Mouse (Mus musculus) layer of hippocampus, postnatal 14 days (tissue): Measurements from ENCODE around the gene Glt8d2. TPM values are rescaled to one million over a fixed set of nuclear protein-coding genes. Genes with fewer than 3 reads are reported as not detected.
"Not testable (repeated sequence)": the region's sequence is repeated elsewhere in the genome, so short reads cannot be mapped to it uniquely, and the experiment has no call there.

ENCODE experiments used
- DNase-seq, 2 experiments: peaks; one replicate each; pipeline ENCODE4 v3.0.0; 2021 to 2022; ENCODE audit warnings: low spot score in 2 of 2, mixed read lengths in 1 of 2
- total RNA-seq, 2 experiments: library from RNA; stranded (reverse); gene quantifications; 2 replicates each; pipeline ENCODE4 v1.2.3; 2021

Gene Glt8d2
- total RNA-seq, 2 experiments from 2014 or later: 6.8 to 7.2 TPM

- DNase-seq: no peak
Measured at GRCm38 (mm10) chr10:82647205-82647811, 43.1 kb downstream of the Glt8d2 start.

- DNase-seq: no peak
Measured at GRCm38 (mm10) chr10:82646083-82646482, 44.4 kb downstream of the Glt8d2 start.

- DNase-seq: no peak
Measured at GRCm38 (mm10) chr10:82641481-82641880, 49.0 kb downstream of the Glt8d2 start.

- DNase-seq: no peak
Measured at GRCm38 (mm10) chr10:82639032-82639698, 51.3 kb downstream of the Glt8d2 start.

GRCm38 (mm10) chr10:82636321-82636720 is 54.1 kb downstream of the Glt8d2 start:
- no peak for DNase-seq

- DNase-seq: no peak
Measured at GRCm38 (mm10) chr10:82634348-82634747, 56.1 kb downstream of the Glt8d2 start.

- no peak for DNase-seq
Measured at GRCm38 (mm10) chr10:82632496-82633280, 57.8 kb downstream of the Glt8d2 start.

- no peak for DNase-seq
Measured at GRCm38 (mm10) chr10:82631133-82631532, 59.3 kb downstream of the Glt8d2 start.

- no peak for DNase-seq
Measured at GRCm38 (mm10) chr10:82630497-82630896, 60.0 kb downstream of the Glt8d2 start.

- peak; percentile 88 to 90 for DNase-seq
Measured at GRCm38 (mm10) chr10:82629586-82630255, 60.7 kb downstream of the Glt8d2 start, which contains the start of gene Tdg. Gene Tdg, plus strand, starts transcription at chr10:82629828.

- DNase-seq: peak in 1 of 2 experiments; percentile 28
Measured at GRCm38 (mm10) chr10:82629111-82629585, 61.3 kb downstream of the Glt8d2 start.

GRCm38 (mm10) chr10:82623553-82623932 is 66.9 kb downstream of the Glt8d2 start:
- not testable (repeated sequence) for DNase-seq

GRCm38 (mm10) chr10:82622671-82623552 is 67.5 kb downstream of the Glt8d2 start, which contains the start of gene 1190007I07Rik:
Gene 1190007I07Rik, minus strand, starts transcription at chr10:82623228.
- DNase-seq: peak; percentile 87 to 89

- no peak for DNase-seq
Measured at GRCm38 (mm10) chr10:82622235-82622634, 68.2 kb downstream of the Glt8d2 start.

Other genes starting within 250 kb of the Glt8d2 start
- not detected for gene Gm1553, start 198.0 kb downstream of the Glt8d2 start, total RNA-seq
- gene 1190007I07Rik, start 67.4 kb downstream of the Glt8d2 start, total RNA-seq: 10 to 100 TPM; 17.0 to 20.8 TPM
- 10 to 100 TPM; 62.3 to 66.8 TPM for gene Tdg, start 60.8 kb downstream of the Glt8d2 start, total RNA-seq
- 10 to 100 TPM; 35.5 to 36.2 TPM for gene Hcfc2, start 5.5 kb upstream of the Glt8d2 start, total RNA-seq
- gene Nfyb, start 73.5 kb upstream of the Glt8d2 start, total RNA-seq: 10 to 100 TPM; 50.2 to 63.3 TPM
- 10 to 100 TPM; 57.7 to 62.8 TPM for gene Txnrd1, start 143.3 kb upstream of the Glt8d2 start, total RNA-seq
- 1 to 10 TPM; 1.8 to 2.8 TPM for gene Eid3, start 176.0 kb upstream of the Glt8d2 start, total RNA-seq